Mouse (Mus musculus) gastrocnemius, adult 18-20 months (tissue): Measurements from ENCODE around the gene Ezr. TPM values are rescaled to one million over a fixed set of nuclear protein-coding genes. Genes with fewer than 3 reads are reported as not detected.

Experiments
- DNase-seq: peaks from one replicate; pipeline ENCODE4 v3.0.0; 2021; ENCODE audit warnings: low spot score
- long read RNA-seq, 2 experiments: library from polyadenylated mRNA; stranded (forward); transcript quantifications; one replicate each; pipeline ENCODE4 v2.0.0; 2021
- total RNA-seq, 2 experiments: library from RNA; stranded (reverse); gene quantifications; 2 replicates each; pipeline ENCODE4 v1.2.3; 2021

Ezr gene
- total RNA-seq = 1 to 10 TPM; 1.1 to 2.4 TPM
- long read RNA-seq, experiment 1, partial matches to known transcripts = 1 of 2 reads
- long read RNA-seq, experiment 1, other reads (novel, unspliced or antisense) = 0 of 2 reads
- long read RNA-seq, experiment 2, partial matches to known transcripts = 1 of 3 reads
- long read RNA-seq, experiment 2, other reads (novel, unspliced or antisense) = 0 of 3 reads

DNA sequence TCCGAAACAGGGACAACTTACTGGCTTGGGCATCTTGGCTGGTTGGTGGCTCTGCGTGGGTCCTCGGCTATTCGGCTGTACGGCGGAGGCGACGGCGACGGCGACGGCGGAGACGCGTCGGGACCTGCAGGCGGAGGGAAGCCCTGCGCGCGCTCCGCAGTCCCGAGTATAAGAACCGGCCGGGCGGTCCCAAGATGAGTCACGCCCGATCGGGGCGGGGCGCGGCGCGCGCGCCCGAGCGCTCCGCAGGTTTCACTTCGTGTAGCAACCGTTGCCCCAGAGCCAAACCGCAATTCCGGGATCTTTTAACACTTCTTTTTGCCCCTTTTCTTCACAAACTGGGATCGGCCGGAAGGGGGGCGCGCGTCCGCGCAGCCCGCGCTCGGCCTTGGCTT lies at the start of gene Ezr:
TSS of gene Ezr (minus strand) at position 174 of the 395 bp plus-strand sequence.
- peak; percentile 81 for DNase-seq

DNA sequence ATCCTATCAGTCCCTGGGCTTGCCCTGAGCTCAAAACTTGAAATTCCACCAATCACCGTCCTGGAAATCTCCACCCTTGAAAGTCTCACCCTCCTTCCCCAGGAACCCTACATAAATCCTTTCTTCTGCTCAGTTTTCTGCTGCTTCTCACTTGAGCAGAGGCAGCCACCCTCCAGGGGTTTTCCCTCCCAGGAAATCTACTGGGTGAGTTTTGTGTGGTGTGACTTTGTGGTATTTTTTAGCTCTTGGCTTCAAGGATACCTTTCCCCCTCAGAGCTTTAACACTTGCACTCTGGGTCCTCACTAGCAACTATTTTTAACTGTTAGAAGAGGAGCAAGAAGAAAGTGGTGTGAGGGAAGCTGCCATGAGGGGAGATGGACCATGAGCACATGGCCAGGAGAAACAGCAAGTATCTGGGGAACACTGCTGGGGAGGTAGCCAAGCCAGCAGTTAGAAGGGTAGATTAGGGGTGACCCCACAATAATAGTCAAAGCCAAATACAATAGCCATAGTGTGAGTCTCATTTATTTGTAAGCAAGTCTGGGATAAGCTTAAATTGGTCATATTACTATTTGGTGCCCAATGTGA lies 47.5 kb upstream of the Ezr start:
- no peak for DNase-seq

DNA sequence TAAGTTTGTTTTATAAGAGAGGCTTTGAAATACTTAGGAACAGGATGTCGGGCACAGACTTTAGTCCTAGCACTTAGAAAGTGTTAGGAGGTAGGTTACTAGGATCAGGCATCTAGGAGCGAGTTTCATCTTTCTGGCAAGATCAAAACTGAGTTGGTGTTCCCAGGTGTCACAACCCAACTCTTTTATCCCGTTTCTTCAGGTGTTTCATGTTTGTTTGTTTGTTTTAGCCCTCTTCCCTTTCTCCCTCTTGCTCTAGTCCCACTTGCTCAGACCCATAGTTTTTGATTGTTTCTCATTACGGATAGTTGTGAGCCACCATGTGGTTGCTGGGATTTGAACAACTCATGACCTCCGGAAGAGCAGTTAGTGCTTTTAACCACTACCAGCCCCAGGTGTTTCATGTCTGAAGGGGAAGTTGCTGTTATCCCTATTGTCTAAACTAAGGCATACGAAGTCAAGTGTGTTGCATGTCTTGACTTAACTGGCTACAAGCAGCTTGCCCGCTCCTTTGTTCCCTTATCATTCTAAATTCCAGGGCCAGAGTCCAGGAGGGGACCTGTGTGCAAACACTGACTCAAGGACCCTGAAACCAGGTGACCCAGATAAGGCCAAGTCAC lies 46.1 kb upstream of the Ezr start:
- DNase-seq = no peak

DNA sequence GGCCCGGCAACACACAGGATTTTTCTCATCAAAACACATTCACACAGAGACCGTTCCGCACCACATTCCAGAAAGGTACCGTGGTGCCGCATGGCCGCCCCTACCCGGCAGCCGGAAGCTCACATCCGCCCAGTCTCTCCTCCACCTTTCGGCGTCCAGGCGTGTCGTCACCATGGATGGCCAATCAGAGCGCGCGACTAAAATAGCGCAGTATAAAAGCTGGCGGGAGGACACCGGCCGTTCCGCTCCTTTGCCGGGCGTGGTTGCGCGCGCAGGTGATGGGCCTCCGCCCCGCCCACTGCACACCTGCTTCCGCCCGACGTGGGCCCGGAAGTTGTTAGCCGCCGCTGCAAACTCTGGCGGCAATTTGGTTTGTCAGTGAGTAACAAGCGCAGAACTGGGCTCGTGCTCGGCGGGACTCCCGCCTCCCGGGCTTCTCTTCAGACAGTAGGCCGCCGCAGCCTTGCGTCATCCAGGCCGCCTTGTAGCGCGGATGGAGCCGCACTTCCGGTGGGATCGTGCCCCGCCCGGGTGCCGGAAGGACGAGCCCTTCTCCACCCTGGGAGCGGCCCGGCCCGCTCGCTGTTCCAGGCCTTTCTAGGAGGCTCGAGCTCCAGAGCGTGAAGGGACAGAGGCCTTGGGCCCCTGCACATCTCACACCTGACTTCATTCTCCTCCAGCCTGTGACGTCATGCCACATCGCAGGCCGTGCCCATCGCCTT lies 45.3 kb upstream of the Ezr start:
- peak; percentile 91 for DNase-seq

DNA sequence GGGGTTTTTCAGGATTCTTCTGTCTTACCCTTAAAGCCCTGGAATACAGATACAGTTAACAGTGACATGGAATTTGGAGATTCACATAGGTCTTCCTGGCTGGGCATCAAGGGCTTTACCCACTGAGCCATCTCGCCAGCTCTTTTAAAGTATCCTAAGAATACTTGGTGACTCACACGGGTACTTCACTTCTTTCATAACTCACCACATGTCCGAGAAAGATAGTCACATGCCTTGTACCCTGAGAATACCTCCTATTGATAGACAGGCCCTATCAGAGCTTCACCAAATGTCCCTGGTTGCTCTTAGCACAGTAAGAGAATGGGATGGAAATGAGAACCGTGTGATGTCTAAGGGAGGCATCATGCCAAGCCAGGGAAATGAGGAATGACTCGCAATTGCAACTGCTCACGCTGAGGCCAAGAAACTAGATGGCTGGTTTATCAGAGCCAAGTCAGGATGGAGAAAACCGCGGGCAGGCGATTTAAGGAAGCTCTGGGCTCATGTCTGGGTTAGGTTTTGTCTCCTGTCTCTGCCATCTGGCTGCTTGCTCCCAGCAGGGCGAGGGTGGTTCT lies 44.7 kb upstream of the Ezr start:
- DNase-seq = no peak

DNA sequence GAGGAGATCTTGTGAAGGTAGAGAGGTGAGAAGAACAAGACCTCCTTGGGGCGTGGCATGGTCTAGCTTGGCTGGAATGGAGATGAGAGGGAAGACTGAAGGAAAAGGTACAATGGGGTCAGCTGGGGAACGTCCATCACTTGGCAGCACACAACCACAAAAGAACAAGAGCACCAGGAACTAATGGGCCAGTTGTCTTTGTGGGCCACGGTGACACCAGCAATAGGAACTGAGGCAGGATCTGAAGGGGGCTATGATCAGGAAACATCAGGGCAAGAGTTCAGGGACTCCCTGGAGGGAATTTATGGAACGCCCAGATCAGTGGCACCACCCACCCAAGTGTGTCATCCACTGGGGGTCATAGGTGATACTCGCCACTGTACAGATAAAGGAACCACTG lies 34.2 kb upstream of the Ezr start:
- DNase-seq = no peak

DNA sequence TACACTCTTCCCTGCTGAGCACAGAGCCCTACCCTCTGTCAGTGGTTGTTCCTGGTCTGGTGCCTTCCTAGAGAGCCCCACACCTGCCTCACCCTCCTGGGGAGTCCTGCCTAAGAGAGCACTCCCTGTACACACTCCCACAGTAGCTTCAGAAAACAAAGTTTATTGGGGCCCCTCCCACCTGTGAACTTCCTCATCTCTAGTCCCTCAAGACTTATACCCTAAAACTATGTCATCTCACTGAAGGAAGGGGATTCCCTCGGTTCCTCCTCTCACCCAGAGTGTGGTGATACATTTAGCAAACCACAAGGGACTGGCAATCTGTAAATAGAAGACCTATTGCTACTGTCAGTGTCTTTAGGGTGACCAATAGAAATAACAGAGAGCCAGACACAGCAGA lies 33.6 kb upstream of the Ezr start:
- no peak for DNase-seq

DNA sequence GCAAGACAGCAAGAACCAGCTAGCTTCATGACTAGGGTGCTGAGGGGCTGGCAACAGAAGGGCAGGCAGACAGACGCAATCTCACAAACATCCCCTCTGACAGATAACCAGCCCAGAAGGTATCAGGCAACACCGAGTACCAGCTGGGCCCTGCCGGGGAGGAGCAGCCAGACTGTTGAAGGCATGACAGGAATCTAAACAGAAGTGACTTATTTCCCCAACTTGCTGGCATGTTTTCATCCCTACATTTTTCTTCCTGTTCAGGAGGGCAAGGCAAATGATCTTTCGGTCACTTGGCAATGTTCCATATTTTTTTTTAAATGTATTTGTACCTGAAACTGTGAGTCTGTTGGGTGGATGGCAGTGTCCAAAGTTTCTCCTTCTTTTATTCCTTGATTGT lies 32.1 kb upstream of the Ezr start:
- no peak for DNase-seq

DNA sequence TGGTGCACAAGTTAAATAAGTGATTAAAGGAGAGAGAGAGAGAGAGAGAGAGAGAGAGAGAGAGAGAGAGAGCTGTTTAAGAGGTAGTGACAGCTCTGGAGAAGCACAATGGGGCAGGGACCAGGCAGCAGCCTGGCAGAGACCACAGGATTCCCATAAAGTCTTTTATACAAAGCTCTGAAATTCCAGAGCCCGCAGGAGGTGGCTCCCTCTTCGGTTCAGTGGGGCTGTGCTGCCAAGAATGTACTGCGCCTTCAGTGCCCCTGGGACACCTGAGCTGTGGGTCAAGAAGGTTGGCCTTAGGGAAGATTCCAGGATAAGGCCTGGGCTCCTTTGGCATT lies 30.2 kb upstream of the Ezr start:
- DNase-seq = no peak

DNA sequence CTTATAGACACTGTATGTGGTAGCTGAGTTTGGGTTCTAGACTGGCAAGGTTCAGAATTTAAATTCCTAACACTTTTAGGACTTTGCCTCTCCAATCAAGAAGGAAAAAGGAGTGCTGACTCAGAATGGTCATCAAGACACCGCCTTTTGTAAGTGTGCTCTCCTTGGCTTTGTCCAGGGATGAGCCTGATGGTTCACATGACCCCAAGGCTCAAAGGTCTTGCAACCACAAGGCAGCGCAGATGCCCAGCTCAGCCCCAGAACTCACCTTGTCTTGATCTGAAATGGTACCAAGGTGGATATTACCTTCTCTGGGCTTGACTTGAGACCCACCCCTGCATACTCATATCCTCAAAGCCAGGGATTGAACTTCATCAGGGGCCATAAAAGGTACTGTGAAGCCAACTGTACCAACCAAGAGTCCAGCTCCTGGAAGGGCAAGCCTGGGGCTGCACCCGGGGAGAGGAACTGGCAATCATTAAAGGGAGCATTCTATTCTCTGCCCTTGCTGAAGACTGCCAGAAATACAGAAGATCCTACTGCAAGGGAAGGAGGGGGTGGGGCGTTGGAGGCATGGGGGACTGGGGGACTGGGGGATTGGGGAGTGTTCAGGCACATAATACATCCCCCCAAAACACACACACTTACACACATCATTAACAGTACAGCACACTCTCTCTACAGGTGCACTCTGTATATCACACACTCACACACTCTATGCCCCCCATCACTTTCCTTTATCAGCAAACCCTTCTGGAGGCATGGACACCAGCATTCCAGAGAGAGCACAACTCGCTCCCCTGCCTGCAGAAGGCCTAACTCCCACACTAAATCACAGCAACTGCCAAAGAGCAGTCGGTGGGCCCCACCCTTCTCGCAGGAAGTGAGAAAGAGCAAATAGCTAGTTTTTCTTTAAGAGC lies 29.6 kb upstream of the Ezr start:
- DNase-seq = no peak

DNA sequence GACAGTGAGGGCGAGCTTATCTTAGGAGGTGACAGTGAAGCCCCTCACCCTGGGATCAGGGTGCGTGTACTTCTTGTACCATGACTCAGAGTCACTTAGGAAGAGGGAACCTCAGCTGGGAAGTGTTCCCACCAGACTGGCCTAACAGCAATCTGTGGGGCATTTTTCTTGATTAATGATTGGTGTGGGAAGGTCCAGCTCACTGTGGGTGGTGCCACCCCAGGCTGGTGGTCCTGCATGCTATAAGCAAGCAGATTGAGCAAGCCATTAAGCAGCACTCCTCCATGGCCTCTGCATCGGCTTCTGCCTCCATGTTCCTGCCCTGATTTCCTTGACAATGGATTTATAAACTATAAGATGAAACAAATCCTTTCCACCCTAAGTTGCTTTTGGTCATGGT lies 26.7 kb upstream of the Ezr start:
- no peak for DNase-seq

DNA sequence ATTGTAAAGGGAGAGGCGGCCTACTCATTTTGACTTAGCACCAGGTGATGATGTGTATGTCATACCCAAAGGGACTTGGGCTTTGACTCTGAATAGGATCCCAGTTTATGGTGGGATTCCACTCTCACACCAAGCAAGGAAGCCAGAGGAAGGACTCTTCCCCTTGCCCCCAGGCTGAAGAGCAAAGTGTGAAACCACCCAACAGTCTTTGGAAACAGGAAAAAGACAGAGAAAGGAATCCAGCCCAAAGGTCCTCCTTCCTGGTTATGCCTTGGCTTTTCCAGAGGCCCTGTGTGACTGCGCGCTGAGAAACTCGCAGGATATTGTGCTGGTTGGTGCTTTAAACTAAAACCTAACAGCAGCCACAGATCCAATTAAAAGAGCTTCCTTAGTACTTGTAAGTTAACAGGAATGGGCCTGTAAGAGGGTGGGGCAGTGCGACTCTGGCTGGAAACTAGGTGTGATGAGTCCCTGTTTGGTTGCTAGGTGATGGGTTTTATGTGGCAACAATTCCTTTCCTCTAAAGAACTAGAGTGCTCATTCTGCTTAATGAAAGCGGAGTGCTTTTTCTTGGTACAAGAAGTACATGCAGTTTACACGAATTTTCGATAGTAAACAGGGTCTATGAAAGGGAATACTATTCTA lies 26.1 kb upstream of the Ezr start:
- no peak for DNase-seq

DNA sequence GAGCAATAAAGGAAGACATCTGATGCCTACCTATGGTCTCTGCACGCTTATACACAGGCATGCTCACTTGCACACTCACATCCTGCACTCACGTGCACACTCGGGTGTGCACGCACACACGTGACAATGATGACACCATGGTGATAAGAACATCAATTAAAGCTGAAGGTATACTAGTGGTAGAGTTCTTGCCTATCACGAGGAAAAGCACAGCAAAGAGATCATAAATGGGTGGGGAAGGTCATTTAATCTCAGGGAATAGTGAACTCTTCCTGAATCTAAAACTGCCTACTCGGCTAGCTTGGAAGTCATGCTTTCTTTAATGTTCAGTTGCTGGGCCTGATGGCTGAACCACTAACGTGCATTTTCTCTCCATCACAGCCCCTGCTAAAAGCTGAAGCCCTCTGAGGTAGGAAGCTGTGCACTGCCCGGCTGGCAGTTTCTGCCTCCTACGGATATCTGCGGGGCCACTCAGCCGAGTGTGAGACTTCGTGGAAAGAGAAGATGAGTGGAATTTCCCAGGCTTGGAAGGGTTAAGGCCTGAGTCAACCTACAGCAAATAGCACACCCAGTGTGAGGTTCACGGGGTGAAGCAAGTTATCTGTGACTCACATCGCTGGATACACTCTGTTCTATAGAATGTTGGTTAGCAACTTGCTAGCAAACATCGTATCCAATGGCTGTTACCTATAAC lies 25.4 kb upstream of the Ezr start:
- no peak for DNase-seq

DNA sequence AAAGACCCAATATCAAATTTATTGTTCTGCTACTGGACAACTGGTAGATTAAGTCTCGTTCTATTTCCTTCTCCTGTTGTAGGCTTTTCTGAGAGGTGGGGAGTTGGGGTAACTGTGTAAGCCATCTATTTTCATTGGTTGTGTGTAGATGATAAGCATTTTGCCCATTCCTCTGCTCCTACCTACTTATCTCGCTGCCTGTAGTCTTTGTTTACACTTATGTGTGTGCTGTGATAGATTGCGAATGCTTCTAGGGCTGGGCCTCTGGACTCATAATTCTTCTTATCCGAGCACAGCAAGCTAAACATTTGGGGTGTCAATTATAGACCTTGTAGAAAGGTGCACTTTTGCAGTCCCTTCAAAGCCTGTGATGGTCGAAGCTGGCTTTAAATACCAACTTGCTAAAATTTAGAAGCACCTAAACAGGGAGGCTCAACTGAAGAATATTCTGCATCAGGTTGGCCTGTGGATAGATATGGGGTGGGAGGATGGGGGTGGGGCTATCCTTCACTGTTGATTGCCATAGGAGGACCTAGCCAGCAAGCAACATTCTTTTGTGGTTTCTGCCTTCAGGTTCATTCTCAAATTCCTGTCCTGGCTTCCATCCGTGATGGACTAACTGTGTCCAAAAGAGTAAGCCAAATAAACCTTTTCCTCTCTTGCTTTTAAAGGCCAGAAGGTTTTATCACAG lies 22.4 kb upstream of the Ezr start:
- DNase-seq = no peak

DNA sequence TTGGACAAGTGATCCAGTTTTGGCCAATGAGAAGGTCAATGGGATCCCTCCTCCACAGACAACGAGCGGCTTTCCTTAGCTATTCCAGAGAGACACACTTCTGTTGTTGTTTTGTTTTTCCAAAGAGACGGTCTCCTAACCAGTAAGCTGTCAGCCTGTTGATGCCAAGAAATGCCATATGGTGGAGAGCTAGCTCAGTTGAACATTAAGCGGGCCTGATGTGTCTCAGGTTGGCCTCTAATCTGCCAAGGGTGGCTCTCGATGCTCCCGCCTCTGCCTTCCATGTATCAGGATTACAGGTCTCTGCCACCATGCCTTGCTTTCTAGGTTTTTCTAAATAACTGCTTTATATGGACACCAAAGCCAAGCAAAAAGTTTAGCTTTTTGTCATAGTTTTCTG lies 21.5 kb upstream of the Ezr start:
- no peak for DNase-seq

DNA sequence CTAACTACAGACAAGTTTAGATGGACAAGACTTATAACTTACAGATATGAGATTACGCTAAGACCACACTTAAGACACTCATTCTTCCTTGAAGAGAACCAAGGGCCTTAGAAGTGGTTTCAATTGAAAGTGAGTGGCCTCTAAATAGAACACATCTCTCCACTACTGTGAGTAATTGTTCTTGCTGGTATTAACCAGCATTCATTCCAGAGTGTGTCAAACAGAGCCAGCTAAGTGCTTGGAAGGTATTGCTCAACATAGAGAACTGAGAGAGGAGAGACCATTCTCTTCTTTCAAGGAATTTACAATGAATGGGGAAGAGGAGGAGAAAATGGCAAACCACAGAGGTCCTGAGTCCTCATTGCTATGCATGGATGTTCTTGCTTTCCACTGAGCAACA lies 21.0 kb upstream of the Ezr start:
- DNase-seq = no peak

DNA sequence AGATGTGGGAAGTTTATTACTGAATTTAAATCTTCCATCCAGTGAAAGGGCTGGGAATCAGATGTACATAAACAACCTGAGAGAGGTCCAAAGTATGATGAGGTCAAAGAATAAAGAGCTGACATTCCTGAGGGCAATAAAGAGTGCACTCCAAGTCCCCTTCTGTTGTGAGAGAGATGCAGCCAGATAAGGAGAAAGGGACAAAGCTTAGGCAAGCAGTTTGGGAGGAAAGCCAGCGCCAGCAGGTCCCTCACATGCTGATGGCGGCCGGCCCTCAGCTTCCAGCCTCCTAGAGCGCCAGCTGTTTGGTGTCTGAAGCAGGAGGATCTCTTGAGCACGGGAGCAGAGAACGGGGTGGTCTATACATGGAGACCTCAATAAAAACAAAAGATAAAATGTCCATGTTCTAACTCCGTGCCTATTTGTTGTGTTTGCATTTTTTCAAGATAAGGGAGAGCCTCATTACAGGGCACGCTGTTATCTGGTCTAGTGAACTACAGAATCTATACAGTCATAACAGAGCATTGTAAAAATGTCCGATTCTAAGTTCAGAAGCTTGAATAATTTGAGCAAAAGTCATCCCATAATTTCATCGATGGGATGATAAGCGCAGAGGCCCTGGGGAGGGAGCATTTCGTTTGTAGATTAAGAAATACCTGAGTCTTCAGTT lies 15.9 kb upstream of the Ezr start:
- no peak for DNase-seq

DNA sequence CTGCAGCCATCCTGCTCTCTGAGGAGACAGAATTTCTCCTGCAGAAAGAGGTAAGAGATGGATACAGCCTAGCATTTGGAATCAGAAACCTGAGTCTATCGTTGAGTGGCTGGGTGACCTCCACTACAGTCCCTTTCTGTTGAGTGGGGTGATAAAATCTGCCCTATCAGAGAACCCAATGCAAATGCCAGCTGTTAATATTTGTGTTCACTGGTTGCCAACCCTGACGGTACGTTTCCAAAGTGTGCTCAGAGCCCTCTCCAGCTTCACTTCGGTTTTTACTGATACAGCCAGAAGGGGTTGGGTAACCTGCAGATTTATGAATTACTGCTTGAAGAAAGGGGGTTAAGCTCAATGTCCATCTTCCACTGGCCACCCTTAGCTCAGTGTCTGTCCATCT lies 14.9 kb upstream of the Ezr start:
- DNase-seq = no peak

DNA sequence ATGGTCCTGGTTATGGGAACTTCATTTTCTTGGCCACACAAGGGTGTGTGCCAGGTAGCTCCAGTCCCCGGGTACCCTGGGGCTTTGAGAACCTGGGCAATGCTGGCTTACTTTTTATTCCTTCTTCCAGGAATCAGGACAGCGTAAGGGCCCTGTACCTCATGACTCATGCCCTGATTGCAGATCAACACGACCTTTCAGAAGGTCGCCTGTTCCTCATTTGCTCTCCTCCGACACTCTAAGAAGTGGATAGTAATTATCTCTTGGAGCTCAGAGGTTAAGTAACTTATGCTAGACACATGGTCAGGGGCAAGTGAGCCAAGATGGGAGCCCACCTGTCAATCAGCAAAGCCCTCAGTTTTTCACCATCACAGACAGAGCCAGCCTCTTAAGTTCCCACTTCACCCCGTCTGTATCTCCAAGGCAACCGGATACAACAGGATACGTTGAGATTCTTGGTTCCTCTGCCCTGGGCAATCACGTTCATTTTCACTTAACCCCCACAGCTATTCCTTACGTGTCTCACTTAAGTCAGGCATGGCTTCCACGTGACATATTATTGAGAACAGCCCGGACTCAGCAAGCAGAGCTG lies 11.7 kb upstream of the Ezr start:
- DNase-seq = no peak
